Mouse (Mus musculus) cortical plate, adult 2 months (tissue): ENCODE measurements around the gene Shkbp1.

Source experiments
- CTCF ChIP-seq: fragments of 200-500 bp; IDR thresholded peaks from 2 replicates; pipeline ENCODE4 v1.5.1; 2011; ENCODE audit warnings: mild to moderate bottlenecking, control low read depth, low read length; ENCODE audit not compliant: insufficient read depth; ENCODE audit errors: extremely low read depth
- POLR2A ChIP-seq: fragments of 200-500 bp; IDR thresholded peaks from 2 replicates; pipeline ENCODE4 v1.6.1; 2011; ENCODE audit warnings: mild to moderate bottlenecking, low read length, control low read depth; ENCODE audit not compliant: insufficient read depth; ENCODE audit errors: extremely low read depth

DNA sequence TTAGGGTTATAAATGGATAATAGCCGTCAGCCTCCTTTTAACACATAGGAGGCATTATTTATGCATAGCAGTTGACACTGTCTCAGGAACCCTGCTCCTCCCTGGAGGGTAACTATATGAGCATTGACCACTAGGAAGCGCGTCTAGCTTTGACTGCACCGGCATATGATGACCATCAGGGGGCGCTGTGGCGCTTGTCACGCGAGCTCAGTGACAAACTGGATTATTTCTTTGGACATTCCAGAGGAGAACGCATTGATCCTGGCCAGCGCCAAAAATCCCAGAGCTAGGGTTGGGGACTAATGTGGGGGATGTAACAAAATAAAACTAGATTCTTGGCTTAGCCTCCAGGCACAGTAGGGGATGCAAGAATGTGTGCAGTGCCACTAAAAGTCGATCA is 53.6 kb downstream of the Shkbp1 start:
- TF ChIP-seq POLR2A (no peak), CTCF (peak; percentile 94)
